Mouse (Mus musculus) thymus, postnatal 0 days (tissue): ENCODE measurements around the gene Ak9. TPM values are rescaled to one million over a fixed set of nuclear protein-coding genes. Genes with fewer than 3 reads are reported as not detected.
A peak's percentile ranks its signal among the peaks of the same experiment; 100 is the strongest.

ENCODE experiments used
- DNase-seq: peaks from one replicate; pipeline ENCODE4 v3.0.0-alpha.2; 2015; ENCODE audit warnings: low spot score
- polyA plus RNA-seq: library from polyadenylated mRNA; unstranded; fragments of >200 nt; fragmentation: Nextera tagmentation; extraction: Ambion mirVana; gene quantifications from 2 replicates; pipeline ENCODE4 v1.2.1, GENCODE M21; 2015

Ak9 gene
- polyA plus RNA-seq, 1 experiment from 2014 or later = 0.04 TPM

DNA sequence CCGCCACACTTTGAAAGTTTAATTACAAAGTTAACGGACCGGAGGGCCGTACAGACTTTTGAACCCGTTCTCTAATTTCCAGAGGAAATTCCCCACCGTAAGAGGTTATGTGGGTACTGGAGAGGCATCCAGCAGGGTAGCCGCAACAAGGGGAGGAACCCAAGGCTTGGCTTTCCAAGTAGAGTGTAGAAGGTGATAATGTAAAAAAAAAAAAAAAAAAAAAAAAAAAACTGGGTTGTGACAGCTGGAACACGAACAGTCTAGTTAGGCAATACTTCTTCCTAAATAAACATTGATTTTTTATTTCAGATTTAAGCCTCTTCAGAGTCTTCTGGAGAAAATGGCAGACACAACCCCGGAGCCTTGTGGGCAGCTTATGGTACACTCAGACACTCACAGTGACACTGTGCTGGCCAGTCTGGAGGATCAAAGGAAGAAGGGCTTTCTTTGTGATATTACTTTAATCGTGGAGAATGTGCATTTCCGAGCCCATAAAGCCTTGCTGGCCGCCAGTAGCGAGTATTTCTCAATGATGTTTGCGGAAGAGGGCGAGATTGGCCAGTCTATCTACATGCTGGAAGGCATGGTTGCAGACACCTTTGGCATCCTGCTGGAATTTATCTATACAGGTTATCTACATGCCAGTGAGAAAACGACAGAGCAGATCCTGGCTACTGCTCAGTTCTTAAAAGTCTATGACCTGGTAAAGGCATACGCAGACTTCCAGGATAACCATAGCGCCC is 147.2 kb downstream of the Ak9 start:
- DNase-seq = peak; percentile 5

DNA sequence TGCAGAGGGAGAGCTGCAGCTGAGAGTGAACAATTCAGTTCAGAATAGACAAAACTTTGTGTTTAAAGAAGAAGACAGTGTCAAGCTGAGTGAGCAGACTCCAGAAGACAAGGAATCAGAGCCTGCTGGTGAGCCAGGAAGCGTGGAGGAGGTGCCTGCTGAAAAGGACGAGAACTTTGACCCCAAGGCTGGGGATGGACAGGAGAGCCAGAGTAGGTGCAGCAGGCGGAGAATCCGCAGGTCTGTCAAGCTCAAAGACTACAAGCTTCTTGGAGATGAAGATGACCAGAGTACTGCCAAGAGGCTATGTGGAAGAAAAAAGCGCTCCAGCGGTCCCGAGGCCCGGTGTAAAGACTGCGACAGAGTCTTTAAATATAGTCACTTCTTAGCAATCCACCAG is 147.9 kb downstream of the Ak9 start:
- DNase-seq = no peak

DNA sequence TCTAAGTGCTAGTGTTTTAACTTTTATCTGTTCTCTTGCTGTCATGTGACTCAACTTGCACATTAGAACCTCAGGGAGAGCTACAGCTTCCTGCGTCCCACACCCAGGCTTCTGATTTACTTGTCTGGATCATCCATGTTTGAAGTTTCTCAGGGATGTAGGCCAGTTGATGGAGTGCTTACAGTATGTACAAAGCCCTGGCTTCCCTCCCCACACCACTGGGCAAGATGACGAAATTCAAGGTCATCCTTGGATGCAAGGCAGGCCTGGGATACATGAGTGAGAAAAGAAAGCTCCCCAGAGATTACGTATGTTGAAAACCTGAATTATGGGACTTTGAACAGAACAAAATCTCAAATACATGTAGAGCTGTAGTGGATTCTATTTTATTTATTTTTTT is 149.0 kb downstream of the Ak9 start:
- DNase-seq = no peak

DNA sequence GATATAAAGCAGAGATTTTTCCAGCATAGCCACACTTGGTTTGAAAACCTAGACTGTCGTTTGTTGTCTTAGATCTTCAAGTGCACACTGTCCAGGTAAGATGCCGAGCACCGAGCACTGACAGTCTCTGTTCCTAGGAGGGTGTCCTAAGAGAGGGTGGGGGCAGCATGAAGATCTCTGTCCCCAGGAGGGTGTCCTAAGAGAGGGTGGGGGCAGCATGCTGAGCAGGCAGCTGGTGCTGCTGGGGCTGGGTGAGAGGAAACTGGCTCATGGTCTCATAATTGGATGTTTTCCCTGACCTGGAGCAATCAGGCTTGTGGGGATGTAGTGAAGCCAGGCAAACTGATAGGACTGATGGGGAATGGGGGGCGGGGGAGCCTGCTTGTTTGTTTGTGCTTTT is 156.2 kb downstream of the Ak9 start:
- no peak for DNase-seq

DNA sequence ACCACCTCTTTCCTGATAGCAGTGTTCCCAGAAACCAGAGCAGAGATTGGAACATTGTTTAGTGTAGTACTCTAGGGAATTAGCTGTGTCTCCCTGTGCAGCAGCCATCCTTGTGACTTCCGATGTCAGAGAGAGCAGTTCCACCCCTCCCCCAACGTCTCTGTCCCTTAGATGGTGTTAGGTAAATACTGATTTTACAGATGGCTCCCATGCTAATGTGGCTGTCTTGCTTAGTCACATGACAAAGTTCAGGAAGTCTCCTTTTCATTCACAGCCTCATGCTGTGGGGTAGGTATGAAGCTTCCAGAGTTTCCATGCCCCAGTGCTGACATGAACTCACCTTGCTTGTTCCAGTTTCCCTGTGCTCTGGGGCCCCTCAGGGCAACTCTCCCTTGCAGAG is 156.7 kb downstream of the Ak9 start:
- DNase-seq = no peak

DNA sequence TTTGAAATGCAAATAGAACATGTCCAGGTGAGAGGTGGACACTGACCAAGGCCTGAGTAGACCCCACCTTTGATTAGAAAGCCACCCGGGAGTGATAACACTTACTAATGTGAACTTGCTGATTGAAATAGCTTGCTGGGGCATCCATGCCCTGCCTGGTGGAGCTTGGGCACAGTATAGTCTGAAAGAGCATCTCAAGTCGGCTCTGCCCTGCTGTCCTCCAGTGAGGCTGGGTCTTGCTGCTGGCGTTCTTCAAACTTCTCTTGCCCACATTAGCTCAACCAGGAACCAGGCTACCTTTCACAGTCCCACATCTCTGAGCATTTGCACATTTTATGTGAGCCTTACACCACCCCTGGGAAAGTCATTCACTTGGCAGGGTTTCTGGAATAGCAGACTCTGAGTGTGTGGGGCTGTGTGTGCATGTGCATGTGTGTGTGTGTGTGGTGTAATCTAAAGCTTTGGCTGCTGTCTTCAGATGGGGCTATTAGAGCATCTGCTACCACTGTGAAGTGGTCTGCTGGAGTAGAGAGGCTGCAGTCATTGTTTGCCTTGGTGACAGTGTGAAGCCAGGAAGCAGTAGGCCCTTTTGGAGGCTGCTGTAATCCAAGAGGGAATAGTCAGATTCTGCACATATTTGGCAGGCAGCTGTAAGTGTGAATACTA is 157.4 kb downstream of the Ak9 start:
- DNase-seq = no peak

DNA sequence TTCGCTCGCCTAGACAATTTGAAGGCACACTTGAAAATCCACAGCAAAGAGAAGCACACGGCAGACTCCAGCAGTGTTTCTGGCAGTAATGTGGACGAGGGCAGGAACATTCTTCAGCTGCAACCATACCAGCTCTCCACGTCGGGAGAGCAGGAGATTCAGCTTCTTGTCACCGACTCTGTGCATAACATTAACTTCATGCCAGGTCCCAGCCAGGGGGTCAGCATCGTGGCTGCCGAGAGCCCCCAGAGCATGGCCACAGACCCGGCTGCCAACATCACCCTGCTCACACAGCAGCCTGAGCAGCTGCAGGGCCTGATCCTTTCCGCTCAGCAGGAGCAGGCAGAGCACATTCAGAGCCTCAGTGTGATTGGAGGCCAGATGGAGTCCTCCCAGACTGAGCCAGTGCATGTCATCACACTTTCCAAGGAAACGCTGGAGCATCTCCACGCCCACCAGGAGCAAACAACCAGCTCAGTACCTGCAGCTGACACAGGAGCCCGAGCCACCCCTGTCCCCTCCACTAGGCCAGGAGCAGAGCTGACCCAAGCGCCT is 160.7 kb downstream of the Ak9 start:
- no peak for DNase-seq

DNA sequence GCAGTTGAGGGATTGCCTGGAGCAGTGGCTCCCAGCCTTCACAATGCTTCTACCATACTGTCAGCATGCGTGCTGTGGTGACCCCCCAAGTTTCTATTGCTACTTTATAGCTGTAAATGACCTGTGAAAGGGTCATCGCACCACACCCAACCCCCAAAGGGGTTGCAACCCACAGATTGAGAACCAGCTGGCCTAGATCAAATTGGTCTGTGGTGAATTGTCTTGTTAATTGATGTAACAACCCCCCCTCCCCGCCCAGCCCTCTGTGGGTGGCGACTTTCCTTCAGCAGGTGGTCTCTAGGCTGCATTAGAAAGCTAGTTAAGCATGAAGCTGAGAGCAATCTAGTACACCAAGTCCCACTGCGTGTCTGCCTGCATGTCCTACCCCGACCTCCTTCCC is 163.5 kb downstream of the Ak9 start:
- DNase-seq = no peak

DNA sequence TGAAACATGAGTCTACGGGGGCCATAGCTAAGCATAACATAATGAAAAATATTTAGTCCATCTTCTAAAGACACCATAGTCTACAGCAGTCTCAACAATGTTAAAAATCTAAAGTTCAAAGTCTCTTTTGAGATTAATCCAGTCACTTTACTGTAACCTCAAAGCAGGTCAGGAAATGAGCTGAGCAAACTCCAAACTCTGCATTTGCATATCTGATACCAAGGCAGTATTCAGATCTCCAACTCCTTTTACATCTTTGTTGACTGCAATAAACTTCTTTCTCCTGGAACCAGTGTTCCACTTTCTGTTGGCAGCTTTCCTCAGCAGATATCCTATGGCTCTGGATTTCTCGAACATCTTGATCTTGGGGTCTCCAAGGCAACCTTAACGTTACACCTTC is 166.9 kb downstream of the Ak9 start:
- no peak for DNase-seq

DNA sequence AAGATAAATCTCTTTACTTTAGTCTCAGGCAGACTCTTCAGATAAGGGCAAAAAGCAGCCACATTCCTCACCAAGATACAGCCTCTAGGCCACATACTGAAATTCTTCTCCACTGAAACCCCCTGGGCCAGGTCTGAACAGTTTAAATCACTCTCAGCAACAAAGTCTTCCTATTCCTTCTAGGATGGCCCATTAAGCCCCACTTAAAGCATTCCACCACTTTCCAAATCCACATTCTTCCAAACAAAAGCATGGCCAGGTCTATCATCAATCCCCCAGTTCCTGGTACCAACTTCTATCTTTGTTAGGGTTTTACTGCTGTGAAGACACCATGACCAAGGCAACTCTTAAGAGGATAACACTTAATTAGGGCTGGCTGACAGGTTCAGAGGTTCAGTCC is 168.8 kb downstream of the Ak9 start:
- no peak for DNase-seq

DNA sequence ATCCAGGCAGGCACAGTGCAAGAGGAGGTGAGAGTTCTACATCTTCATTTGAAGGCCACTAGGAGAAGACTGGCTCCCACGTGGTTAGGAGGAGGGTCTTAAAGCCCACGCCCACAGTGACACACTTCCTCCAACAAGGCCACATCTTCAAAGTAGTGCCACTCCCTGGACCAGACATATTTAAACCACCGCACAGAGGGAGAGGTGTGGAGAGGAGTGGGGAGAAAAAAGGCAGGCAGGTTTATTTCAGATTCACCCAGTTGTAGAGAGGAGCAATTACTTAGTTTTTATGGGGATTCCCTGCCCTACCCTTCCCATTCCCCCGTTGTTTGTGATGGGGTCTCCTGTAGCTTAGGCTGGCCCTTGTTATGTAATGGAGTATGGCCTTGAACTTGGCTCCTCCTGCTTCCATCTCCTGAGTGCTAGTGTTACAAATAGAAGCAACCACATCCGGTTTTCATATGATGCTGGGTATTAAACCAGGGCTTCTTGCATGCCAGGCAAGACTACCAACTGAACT is 169.2 kb downstream of the Ak9 start:
- no peak for DNase-seq

DNA sequence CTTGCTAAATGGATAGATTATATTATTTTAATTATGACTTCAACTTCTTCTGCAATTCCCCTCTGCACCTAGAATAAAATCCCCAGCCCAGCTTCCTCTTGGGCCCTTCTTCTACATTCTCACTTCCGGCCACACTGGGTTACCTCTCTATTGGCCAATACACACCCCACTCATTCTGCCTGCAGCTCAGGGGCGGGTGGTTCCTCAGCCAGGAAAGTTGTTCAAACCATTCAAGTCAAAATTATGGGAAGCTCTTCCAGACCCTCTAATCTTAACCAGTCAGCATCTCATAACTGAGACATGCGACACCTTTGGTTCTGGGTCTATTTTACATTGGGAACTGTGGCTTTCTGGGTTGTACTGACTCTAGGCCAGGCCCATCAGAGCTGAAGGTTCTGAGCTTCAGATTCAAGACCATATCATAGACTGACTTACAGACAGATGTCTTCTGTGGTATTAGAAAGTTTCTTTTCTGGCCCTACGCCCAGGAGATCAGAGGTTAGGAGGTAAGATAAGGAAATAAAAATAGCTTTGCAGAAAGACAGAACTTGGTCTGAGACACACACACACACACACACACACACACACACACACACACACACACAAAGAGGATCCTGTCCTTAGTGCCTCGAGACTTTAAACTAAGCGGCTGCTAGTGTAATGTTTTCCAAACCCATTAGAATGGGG is 170.1 kb downstream of the Ak9 start:
- DNase-seq = no peak

DNA sequence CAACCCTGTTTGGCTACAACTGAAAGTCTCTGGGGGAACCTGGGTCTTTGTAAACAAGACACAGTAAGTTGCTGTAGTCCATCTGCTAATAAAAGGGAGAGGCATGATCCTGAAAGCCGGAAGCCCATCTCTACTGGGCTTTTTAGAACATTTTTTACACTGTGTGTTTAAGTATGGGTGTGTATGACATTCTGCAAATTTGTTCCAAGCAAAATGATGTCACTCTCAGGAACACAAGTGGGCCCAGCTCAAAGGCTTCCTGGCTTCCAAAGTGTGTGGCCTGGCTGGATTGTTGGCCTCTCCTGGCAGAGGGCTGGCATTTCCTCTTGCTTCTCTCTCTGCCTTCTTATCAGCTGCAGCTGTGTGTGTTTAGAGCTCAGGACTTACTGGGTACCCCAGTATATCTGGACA is 171.2 kb downstream of the Ak9 start:
- no peak for DNase-seq

DNA sequence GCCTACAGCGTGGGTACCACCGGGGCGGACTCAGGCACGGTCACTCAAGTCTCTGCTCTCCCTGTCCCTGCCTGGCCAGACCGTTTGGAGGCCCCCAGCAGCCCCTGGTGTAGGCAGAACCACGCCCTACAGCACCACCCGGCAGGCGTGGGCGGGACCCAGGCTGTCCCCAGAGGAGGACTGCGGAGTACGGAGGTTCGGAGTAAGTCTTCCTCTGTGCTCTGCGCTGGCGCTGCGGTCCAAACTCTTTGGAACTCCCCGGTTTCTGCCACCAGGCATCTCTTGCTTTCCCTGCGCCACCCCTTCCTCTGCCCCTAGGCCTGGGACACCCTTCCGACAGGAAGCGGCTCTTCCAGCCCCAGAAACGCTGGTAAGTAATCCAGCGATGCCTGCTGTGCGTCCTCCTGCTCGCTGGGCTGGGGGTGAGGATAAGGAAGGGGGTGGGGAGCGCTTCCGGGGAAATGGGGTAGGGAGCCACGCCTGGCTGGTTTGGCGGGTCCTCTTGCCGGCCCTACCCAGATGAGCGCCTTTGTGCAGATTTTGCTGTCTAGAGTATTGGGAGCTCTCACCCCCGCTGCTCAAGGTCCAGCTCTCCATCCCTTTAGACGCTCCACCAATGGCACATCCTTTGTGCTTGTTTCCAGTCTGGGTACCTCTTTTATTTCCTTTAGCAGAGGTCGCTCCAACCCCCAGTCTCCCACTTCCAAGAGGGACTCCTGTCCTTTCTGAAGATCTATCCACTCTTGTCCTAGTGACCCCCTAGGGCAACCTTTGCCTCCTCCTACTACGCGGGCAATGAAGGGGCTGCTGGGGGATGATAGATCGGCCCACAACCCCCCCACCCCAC is 172.6 kb downstream of the Ak9 start, which contains the start of gene Mical1:
TSS of gene Mical1 (plus strand) at position 144 of the 847 bp plus-strand sequence.
- peak; percentile 67 for DNase-seq

DNA sequence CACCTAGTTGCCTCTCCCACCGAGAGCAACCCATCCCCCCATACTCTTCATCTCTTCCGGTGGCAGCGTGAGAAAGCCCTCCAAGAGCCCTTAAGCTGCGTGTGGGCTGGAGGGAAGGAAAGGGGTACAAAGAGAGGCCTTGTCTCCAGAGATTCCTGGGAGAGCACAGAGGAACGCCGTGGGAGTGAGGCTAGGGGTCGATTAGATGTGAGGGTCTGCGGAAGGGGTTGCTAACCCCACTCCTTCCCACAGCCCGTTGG is 173.2 kb downstream of the Ak9 start:
- peak; percentile 80 for DNase-seq

DNA sequence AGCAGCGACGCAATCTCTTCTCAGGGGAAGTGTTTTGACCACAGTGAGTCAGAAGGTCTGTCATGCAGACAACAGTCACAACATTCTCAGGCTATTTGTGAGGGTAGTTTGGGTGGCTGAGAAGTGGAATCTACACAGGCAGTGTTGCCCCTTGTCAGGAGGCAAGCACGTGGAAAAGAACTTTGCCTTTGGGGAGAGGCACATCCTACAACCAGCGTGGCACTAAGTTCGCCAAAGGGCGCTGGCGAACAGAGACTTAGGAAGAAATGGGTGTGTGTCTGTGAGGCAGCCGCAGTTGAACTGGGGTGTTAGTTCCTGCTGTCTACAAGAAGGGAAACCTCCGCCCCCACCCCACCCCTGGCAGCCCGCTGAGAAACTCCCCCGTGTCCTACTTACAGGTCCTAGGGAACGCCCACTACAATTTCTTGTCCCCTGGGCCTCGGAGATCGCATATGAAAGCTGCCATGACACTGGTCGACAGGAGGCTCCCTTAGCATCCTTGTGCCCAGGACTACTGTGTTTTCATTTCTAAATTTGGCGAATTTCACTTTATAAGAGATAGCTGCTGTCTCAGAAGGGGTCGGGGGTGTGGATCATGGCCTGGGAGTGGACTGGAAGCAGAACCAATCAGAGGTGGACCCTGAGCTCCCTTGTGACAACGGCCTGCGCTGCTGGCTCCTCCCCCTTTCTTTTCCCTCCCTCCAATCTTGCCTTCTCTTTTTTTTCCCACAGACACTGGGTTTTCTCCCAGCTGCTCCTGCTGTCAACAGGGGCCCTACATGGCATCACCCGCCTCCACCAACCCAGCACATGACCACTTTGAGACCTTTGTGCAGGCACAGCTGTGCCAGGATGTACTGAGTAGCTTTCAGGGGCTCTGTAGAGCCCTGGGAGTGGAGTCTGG is 173.8 kb downstream of the Ak9 start:
- peak; percentile 87 for DNase-seq

DNA sequence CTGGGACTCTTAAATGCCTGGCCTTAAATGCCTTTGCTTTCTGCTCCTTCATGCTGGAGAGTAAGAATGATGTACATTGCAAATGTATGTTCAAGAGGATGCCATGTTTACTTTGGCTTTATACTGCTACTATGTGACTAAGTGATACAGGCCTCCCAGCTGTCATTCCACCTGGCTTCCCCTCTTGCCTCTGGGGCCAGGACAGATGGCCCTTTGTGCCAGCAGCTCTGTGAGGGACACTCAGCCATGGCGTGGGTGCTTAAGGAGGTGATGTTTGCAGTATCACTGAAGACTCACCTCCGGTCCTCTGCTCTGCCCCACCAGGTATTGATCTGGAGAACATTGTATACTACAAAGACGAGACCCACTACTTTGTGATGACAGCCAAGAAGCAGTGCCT is 176.2 kb downstream of the Ak9 start:
- DNase-seq = no peak

DNA sequence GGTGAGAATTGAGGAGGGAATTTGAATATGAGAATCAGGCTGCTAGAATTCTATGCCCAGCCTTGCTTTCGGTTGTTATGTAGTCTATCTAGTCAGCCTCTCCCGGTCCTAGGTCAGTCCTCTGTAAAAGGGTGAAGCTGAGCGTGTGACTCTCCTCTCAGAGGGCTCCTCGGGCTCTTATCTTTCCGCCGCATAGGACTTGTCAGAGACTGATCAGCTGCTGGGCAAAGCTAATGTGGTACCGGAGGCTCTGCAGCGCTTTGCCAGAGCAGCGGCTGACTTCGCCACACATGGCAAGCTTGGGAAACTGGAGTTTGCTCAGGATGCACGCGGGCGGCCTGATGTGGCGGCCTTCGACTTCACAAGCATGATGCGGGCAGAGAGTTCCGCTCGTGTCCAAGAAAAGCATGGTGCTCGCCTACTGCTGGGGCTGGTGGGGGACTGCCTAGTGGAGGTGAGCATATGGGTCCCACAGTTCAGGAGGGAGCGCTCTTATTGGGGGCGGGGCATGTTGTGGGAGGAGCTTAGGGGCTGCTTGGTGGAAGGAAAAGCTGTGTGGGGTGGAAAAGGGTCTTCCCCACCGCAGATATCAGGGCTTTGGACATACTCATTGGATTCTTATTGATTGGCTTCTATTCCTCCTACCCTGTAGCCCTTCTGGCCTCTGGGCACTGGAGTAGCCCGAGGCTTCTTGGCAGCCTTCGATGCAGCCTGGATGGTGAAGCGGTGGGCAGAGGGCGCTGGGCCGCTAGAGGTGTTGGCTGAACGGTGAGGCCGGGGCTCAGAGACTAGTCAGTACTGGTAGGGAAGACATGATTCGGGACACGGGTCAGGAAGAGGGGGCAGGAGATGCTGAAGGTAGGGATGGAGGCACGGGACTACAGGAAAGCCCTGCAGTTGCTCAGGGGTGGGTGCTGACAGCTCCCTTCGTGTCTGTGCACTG is 177.4 kb downstream of the Ak9 start:
- no peak for DNase-seq

DNA sequence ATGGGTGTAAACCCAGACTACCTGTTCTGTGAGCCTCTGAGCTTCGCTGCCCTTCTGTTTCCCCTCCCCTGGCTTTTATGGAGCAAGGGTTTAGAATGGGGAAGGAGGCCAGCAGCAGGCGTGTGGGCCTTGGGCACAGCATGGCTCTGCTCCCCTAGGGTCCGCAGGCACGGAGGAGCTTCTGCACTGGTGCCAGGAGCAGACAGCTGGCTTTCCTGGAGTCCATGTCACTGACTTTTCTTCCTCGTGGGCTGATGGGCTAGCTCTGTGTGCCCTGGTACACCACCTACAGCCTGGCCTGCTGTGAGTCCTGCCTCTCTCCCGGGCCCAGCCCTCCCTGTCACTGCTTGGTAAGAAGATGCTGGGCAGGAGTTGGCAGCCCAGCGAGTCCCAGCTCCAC is 178.7 kb downstream of the Ak9 start:
- no peak for DNase-seq
